Mouse (Mus musculus): Measurements from ENCODE around the gene Comt. TPM values are rescaled to one million over a fixed set of nuclear protein-coding genes. Genes with fewer than 3 reads are reported as not detected.

The Comt gene
- polyA plus RNA-seq, 1 experiment from 2014 or later, result 83.0 TPM

GRCm38 (mm10) chr16:18430641-18431212, 4.1 kb upstream of the Comt start:
- 85% methylated on average over 8 of the region's 8 CpGs for WGBS

GRCm38 (mm10) chr16:18429641-18430040, 3.0 kb upstream of the Comt start:
- WGBS, result 92% methylated on average over 8 of the region's 8 CpGs
- H3K27me3 ChIP-seq, result no peaks in the 10 kb centered on the region
- no peak overlapping the region for H3K9ac ChIP-seq (replicated peaks)
- H3K27ac ChIP-seq (replicated peaks), result no peak overlapping the region
- no peak for ATAC-seq (replicated peaks)
- H3K4me2 ChIP-seq (replicated peaks), result no peak overlapping the region
- no peaks in the 10 kb centered on the region for H3K9me3 ChIP-seq
- H3K36me3 ChIP-seq, result no peaks in the 10 kb centered on the region
- H3K4me1 ChIP-seq, result peaks cover 20% of the 10 kb centered on the region
- H3K4me3 ChIP-seq, result no peak overlapping the region

More at GRCm38 (mm10) chr16:18430641-18431212, 4.1 kb upstream of the Comt start:
- ATAC-seq (replicated peaks), result no peak
- Histone ChIP-seq H3K36me3 (no peaks in the 10 kb centered on the region), H3K9ac (replicated peaks) (no peak overlapping the region), H3K4me3 (no peak overlapping the region), H3K27me3 (no peaks in the 10 kb centered on the region), H3K9me3 (no peaks in the 10 kb centered on the region), H3K27ac (replicated peaks) (no peak overlapping the region), H3K4me1 (peaks cover 9% of the 10 kb centered on the region), H3K4me2 (replicated peaks) (no peak overlapping the region)

- H3K27ac ChIP-seq (replicated peaks), result no peak overlapping the region
- ATAC-seq (replicated peaks), result no peak
- 90% methylated on average over 7 of the region's 7 CpGs for WGBS
- no peaks in the 10 kb centered on the region for H3K27me3 ChIP-seq
- H3K4me2 ChIP-seq (replicated peaks), result no peak overlapping the region
- H3K9me3 ChIP-seq, result no peaks in the 10 kb centered on the region
- H3K4me1 ChIP-seq, result peaks cover 28% of the 10 kb centered on the region
- H3K9ac ChIP-seq (replicated peaks), result no peak overlapping the region
- H3K4me3 ChIP-seq, result no peak overlapping the region
- H3K36me3 ChIP-seq, result 0 out of 2 replicates have a peak, but pooled peaks cover 2% of the 10 kb centered on the region
Measured at GRCm38 (mm10) chr16:18428516-18429042, 1.9 kb upstream of the Comt start.

- Histone ChIP-seq H3K27me3 (no peaks in the 10 kb centered on the region), H3K36me3 (0 out of 2 replicates have a peak, but pooled peaks cover 3% of the 10 kb centered on the region), H3K4me1 (peaks cover 28% of the 10 kb centered on the region), H3K9me3 (no peaks in the 10 kb centered on the region), H3K4me2 (replicated peaks) (no peak overlapping the region), H3K4me3 (no peak overlapping the region), H3K9ac (replicated peaks) (no peak overlapping the region), H3K27ac (replicated peaks) (no peak overlapping the region)
- 85% methylated on average over 5 of the region's 5 CpGs for WGBS
- no peak for ATAC-seq (replicated peaks)
Measured at GRCm38 (mm10) chr16:18428011-18428515, 1.4 kb upstream of the Comt start.

GRCm38 (mm10) chr16:18426215-18426791, 349 bp downstream of the Comt start, which contains the start of gene Txnrd2:
Txnrd2 (plus strand) TSS chr16:18426384.
- H3K9ac ChIP-seq (replicated peaks), result peak within 1 kb of the TSS; percentile 89
- under 1% methylated on average over 52 of the region's 52 CpGs for WGBS
- H3K9me3 ChIP-seq, result no peaks in the 10 kb centered on the region
- peak within 1 kb of the TSS; percentile 77 for H3K4me2 ChIP-seq (replicated peaks)
- peak; percentile 77 for ATAC-seq (replicated peaks)
- peaks cover 12% of the 10 kb centered on the region; the same call in 1 of the 2 replicates for H3K36me3 ChIP-seq
- peak within 1 kb of the TSS; percentile 69 for H3K27ac ChIP-seq (replicated peaks)
- H3K27me3 ChIP-seq, result no peaks in the 10 kb centered on the region
- H3K4me3 ChIP-seq, result peak within 1 kb of the TSS; percentile 84
- peaks cover 28% of the 10 kb centered on the region for H3K4me1 ChIP-seq

GRCm38 (mm10) chr16:18425475-18426214, 1.0 kb downstream of the Comt start:
- Histone ChIP-seq H3K9ac (replicated peaks) (peak overlapping the region; percentile 89), H3K36me3 (peaks cover 12% of the 10 kb centered on the region; the same call in 1 of the 2 replicates), H3K27ac (replicated peaks) (peak overlapping the region; percentile 69; the same call in 1 of the 2 replicates), H3K4me2 (replicated peaks) (peak overlapping the region; percentile 77), H3K4me3 (peak overlapping the region; percentile 84), H3K27me3 (no peaks in the 10 kb centered on the region), H3K4me1 (peaks cover 28% of the 10 kb centered on the region), H3K9me3 (no peaks in the 10 kb centered on the region)
- peak; percentile 68 for ATAC-seq (replicated peaks)
- 26% methylated on average over 10 of the region's 10 CpGs for WGBS

- H3K27ac ChIP-seq (replicated peaks), result 0 out of 2 replicates have a peak overlapping the region, but pooled peaks have one; percentile 20
- H3K4me2 ChIP-seq (replicated peaks), result peak overlapping the region; percentile 77; the same call in 1 of the 2 replicates
- no peaks in the 10 kb centered on the region for H3K9me3 ChIP-seq
- H3K4me3 ChIP-seq, result peak overlapping the region; percentile 8; the same call in 1 of the 2 replicates
- 89% methylated on average over 11 of the region's 11 CpGs for WGBS
- H3K9ac ChIP-seq (replicated peaks), result no peak overlapping the region
- no peak for ATAC-seq (replicated peaks)
- H3K27me3 ChIP-seq, result no peaks in the 10 kb centered on the region
- H3K36me3 ChIP-seq, result peaks cover 12% of the 10 kb centered on the region; the same call in 1 of the 2 replicates
- H3K4me1 ChIP-seq, result peaks cover 28% of the 10 kb centered on the region
Measured at GRCm38 (mm10) chr16:18424364-18425045, 2.1 kb downstream of the Comt start.

GRCm38 (mm10) chr16:18423915-18424265, 2.8 kb downstream of the Comt start:
- no peak for ATAC-seq (replicated peaks)
- H3K4me3 ChIP-seq, result no peak overlapping the region
- H3K36me3 ChIP-seq, result peaks cover 12% of the 10 kb centered on the region; the same call in 1 of the 2 replicates
- 97% methylated on average over 5 of the region's 5 CpGs for WGBS
- no peak overlapping the region for H3K4me2 ChIP-seq (replicated peaks)
- H3K9me3 ChIP-seq, result no peaks in the 10 kb centered on the region
- no peak overlapping the region for H3K27ac ChIP-seq (replicated peaks)
- H3K4me1 ChIP-seq, result peaks cover 28% of the 10 kb centered on the region
- H3K9ac ChIP-seq (replicated peaks), result no peak overlapping the region
- H3K27me3 ChIP-seq, result no peaks in the 10 kb centered on the region

- Histone ChIP-seq H3K4me2 (replicated peaks) (no peak overlapping the region), H3K9me3 (no peaks in the 10 kb centered on the region), H3K27ac (replicated peaks) (no peak overlapping the region), H3K4me1 (peaks cover 28% of the 10 kb centered on the region), H3K27me3 (no peaks in the 10 kb centered on the region), H3K4me3 (no peak overlapping the region), H3K9ac (replicated peaks) (no peak overlapping the region), H3K36me3 (peaks cover 12% of the 10 kb centered on the region; the same call in 1 of the 2 replicates)
- 90% methylated on average over 7 of the region's 7 CpGs for WGBS
- no peak for ATAC-seq (replicated peaks)
Measured at GRCm38 (mm10) chr16:18423203-18423914, 3.3 kb downstream of the Comt start.

- H3K27ac ChIP-seq (replicated peaks), result no peak overlapping the region
- ATAC-seq (replicated peaks), result no peak
- H3K4me2 ChIP-seq (replicated peaks), result no peak overlapping the region
- H3K4me1 ChIP-seq, result peaks cover 18% of the 10 kb centered on the region
- WGBS, result 80% methylated on average over 3 of the region's 3 CpGs
- peaks cover 12% of the 10 kb centered on the region; the same call in 1 of the 2 replicates for H3K36me3 ChIP-seq
- H3K27me3 ChIP-seq, result no peaks in the 10 kb centered on the region
- H3K9me3 ChIP-seq, result no peaks in the 10 kb centered on the region
- no peak overlapping the region for H3K9ac ChIP-seq (replicated peaks)
- H3K4me3 ChIP-seq, result no peak overlapping the region
Measured at GRCm38 (mm10) chr16:18420571-18420970, 6.1 kb downstream of the Comt start.

- Histone ChIP-seq H3K9me3 (no peaks in the 10 kb centered on the region), H3K9ac (replicated peaks) (no peak overlapping the region), H3K4me2 (replicated peaks) (no peak overlapping the region), H3K36me3 (peaks cover 12% of the 10 kb centered on the region; the same call in 1 of the 2 replicates), H3K4me3 (no peak overlapping the region), H3K27me3 (no peaks in the 10 kb centered on the region), H3K4me1 (peaks cover 8% of the 10 kb centered on the region), H3K27ac (replicated peaks) (no peak overlapping the region)
- ATAC-seq (replicated peaks), result no peak
- 94% methylated on average over 1 of the region's 1 CpGs for WGBS
Measured at GRCm38 (mm10) chr16:18419603-18420026, 7.0 kb downstream of the Comt start.

Data from forebrain, embryonic 15.5 days (tissue).